Mouse (Mus musculus): ENCODE results near the gene Rftn1.

The Rftn1 gene

DNA sequence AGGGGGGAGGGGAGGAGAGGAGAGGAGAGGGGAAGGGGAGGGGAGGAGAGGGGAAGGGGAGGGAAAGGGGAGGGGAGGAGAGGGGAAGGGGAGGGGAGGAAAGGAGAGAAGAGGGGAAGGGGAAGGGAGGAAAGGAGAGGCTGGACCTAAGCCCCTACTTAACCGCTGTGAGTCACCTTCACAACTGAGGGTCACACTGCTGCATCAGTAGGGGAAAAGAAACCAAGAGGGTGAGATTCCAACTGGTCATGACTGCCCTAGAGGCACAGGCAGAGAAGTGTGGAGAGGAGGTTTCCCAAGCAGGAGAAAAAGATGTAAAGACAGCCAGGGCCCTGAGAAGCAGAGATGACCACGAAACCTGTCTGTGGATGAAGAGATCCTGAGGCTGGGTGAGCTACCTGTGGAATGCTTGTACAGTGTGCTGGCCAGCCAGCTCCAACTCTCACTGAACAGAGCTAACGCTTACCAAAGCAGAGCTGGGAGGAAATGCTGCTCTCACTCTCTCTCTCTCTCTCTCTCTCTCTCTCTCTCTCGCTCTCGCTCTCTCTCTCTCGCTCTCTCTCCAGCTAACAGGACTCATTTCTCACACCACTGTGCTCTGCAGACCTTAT, 19.4 kb downstream of the Rftn1 start:
- DNase-seq (ENCODE audit: low spot score) = no peak

DNA sequence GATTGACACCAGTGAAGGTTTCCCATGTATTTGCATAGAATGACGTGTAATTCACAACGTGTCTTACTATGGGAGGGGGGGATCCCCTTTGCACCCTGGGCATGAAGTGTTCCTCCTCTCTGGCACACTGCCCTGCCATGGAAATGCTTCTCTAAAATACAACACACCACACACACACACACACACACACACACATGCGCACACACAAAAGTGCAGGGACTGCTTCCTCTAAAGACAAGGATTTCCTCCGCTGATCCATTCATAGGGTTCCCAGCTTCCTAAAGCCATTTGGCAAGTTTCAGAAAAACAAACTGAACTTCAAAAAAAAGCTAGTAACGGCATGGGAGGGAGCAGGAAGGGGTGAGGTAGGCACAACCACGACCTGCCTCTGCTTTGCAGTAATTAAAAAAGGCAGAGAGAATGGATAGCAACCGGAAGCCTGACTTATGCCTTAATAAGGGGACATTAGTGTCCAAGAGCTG, 20.5 kb downstream of the Rftn1 start:
- DNase-seq (ENCODE audit: low spot score) = no peak

DNA sequence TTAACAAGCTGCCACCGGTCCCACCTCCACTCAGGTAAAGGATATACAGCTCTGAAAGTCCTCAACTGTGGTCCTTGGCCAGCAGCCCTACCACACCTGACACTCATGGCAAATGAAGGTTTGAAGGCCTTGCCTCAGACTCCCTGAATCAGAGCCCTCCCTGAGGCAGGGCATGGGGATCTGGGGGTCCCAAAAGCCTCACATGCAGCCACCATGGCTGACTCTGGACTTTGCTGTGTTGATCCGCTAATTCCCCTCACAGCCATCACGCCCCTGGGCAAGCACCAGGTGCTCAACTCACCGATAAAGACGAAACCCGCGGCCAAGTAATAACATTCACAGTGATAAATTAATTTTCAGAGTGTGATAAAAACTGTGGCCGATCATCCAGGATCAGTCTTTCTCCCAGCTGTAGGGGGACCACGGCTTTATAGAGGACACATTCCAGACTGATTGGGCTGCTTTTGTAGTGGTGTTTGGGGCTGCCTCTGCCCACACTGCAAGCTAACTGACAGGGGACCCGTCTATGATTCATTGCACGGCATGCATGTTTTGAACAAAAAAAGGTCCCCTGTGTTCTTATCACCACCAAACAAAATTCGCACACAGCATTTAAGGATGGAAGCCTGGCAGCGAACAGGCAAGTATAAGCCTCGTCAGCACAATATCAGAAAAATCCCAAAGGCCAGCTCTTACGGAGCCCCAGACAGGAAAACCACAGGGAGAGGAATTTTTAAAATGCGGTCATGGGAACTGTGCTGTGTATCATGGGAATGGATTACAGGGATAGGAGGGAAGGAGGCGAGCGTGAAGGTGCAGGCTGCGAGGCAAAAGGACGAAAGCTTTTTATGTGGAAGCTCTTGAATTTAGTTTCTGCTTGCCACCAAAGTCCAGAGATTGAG, 29.3 kb downstream of the Rftn1 start:
- DNase-seq (ENCODE audit: low spot score) = no peak

DNA sequence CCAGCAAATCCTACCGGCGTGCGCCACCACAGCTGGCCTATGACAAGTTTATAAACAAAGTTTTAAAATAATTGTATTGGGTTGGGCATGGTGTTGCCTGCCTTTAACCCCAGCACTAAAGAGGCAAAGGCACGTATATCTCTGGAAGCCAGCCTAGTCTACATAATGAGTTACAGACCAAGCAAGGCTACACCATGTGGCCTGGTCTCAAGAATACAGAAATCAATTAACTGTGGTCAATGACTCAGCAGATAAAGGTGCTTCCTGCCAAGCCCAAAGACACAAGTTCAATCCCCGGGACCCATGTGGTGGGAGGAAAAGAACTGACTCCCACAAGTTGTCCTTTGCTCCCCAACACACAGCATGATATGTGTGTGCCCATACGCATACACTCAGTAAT, 30.1 kb downstream of the Rftn1 start:
- no peak for DNase-seq (ENCODE audit: low spot score)

DNA sequence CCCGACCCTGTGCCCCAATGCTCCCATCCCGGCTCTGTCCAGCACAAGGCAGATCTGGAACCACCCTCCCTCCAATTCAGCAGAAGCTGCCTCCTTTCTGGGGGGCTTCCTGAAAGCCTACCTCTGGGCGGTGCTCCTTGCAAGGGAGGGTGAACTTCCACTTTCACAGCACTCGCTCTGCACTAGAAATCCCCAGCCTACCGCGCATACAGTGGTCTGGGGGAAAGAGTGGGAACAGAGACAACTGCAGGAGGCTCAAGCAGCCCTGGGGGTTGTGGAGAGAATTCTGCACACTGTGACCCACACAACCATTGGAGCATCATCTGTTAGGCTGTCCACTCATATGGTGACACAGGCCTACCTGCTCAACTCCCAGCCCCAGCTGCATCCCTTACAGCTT, 30.7 kb downstream of the Rftn1 start:
- no peak for DNase-seq (ENCODE audit: low spot score)

DNA sequence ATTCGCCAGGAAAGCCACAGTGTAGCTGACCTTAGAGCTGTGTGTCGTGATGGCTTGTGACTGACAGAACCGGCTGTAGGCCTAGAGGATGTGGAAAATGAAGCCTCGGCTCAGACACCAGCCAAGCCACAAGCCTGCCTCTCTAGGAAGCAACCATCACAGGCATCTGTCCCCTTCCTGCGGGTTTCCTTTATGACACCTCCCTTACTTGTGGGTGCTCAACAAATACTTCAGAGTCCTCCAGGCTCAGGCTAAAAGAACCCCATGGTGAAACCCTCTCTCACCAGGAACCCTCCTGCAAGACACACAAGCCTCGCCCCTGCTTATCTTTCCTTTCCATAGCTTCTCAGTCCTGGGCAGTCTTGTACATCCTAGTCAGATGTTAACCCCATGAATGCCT, 31.9 kb downstream of the Rftn1 start:
- no peak for DNase-seq (ENCODE audit: low spot score)

DNA sequence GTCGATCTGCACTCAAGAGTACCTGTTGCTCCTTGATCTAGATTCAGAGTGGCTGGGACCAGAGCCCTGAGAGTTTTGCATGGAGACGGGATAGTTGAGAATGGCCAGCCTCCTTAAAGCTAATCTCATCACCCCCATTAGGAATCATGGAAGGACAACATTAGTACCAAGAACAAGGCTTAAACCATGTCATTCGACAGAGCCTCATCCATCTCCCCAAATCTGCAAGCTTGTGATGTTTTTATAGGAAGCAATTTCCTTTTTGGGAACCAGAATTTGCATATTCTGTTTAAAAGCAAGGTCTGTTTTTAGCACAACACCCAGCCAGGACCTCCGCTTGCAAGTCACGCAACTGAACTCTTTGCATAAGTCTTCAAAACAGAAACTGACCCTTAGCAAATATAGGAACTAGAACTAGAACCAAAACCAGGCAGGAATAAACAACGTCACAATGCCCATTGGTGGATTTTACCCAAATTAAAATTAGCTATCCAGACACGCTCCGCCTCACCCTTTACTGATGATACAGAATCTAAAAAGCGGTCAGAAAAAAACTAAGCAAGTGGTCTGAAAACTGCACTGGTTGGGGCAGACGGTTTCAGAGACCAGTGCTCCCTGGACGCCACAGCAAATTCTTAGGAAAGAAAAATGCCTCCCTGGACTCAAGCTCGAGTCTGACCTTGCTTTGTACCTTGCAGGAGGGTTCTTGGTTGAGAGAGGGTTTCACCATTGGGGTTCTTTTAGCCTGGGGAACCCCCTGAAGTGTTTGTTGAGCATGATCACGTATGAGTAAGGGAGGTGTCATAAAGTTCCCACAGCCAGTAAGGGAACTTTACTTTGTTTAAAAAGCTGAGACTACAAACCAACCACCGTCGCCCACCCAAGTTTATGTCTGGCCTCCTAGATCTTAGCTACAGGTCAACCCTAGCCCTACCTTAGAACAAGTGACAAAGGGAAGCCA, 33.0 kb downstream of the Rftn1 start:
- DNase-seq (ENCODE audit: low spot score) = no peak

DNA sequence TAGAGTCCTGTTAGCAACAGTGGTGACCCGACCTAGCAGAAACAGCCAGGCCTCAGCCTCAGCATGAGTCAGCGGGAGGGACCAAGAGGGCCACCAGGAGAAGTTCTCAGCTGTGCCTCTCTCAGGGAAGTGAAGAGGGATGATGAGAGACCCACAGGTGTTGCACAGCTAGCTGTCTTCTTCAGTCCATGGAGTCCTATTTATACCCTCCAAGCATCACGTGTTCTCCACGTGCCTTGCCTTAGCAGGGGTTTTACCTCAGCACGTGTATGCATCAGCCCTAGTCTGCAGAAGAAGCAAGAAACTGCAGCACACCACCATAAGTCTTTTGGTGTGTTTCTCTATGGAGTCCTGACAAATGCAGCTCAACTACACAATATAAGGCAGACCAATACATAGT, 38.4 kb downstream of the Rftn1 start:
- DNase-seq (ENCODE audit: low spot score) = no peak

DNA sequence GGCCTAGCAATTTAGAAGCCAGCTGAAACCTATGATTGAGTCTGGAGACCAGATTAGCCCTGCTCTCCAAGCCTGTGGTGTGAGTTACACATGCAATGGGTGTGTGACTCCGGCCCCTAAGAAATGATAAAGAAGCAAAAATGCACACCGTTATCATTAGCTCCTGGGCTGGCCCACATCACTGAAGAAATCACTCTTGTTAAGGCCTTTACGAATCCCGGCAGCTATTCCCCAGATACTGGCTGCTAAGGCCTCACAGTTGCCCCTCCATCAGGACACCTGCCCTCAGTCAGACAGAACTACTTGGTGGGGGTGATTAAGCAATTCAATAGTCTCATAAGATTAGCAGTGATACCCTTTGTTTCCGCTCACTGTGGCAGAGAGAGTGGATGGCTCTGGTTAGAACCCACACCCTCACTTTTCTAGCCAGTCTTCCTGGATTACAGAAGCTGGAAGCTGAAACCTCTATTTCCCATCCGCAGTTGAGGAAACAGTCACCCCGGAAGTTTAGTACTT, 39.2 kb downstream of the Rftn1 start:
- DNase-seq (ENCODE audit: low spot score) = no peak

DNA sequence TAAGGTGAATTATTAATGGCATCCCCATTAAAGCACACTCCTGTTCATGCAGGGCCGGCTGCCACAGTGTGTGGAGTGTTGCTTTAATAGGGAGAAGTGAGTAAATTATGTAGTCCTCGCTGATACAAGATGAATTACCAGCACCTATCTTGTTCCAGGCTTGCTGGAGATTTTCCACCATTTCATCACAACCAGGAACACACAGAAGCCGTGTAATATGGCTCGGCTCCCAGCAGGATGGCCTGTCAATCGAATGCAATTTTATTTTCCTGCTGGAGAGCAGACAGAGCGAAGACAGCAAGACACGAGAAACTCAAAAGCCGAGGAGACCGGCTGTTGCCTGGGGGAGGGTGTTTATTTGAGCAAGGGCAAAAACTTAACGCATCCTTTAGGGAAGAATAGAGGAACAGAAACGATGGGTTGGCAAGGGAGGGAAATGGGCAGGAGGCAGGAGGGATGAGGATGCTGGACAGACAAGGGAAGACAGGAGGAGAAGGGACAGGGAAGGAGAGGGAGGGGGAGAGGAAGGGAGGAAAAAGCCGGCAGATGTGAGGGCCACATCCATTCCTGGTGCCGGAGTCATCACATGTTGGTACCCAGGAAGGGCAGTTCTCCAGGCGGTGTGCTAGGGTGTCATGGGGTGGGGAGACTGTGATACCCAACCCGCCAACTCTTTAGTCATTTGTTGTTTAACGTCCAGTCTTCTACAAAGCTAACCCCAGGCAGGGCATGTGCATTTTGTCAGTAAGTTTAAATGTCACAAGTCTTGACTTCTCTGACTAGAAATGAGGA, 39.9 kb downstream of the Rftn1 start:
- DNase-seq (ENCODE audit: low spot score) = no peak

DNA sequence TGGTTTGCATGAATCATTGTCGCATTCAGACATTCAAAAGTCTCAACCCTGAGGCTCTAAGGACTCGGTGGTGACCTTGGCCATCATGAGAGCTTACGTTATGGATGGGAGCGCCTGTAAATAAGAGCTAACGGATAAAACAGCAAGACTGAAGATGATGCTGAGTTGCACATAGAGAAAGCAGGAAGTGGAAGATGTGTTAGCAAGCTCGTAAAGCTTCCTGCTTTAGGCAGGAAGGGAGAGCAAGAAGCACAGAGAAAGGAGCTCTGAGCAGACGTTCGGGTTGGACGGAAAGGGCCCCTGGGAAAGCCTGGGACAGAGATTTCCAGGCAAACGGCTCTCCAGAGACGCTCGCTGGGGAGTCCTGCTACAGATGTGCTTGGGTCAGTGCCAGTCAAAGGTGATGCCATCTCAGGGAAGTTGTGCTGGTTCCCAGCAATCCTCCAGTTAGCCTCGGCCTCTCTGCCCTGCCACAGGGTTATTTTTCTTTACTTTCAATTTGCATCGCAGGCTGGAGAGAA, 40.7 kb downstream of the Rftn1 start:
- no peak for DNase-seq (ENCODE audit: low spot score)

DNA sequence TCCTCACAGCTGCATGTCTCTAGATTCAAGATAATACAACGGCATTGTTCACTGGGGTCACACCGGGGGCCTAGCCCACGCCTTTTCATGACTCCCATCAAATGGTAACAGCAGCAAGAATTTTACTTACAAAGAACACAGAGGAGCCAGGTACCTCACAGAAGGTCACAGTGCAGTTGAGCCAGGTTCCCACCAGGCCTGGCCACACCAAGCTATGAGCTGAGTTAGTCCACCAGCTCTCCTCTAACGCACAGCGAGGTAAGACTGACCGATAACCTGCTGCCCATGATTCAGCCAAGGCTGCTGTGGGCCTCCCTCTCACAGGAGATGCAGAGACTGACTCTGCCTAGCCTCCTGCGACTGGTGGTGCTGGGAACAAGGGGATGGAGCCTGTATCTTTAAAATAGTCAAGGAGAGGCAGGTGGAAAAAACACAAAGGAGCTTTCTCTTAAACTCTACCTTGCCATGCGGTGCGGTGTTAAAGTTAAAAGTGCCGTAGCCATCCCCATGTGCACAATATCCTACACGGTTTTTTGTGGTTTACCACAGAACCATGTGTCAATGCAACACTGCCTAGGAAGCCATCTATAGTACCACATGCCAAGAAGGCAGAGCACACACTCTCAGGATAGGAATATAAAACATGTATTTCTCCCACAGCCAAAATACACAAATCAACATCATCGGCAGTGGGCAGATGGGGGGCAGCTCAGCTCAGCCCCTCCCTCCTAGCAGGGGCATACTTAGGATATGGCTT, 42.5 kb downstream of the Rftn1 start:
- no peak for DNase-seq (ENCODE audit: low spot score)

DNA sequence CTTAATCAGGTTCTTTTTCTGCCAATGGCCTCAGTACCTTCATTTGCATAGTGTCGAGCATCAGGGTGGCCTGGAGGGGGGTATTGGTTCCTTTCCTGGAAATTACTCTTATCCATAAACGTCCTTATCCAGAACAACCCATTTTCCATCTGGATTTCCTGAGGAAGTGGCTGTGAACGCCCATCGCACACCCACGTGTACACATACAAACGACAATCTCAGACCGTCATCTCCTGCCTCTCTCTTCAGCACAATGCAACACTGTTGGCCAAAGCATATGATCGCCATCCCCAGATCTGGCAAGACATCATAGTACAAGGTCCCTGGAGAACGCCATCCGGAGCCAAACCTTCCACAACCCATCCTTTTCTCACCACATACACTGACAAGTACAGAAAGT, 47.1 kb downstream of the Rftn1 start:
- no peak for DNase-seq (ENCODE audit: low spot score)

DNA sequence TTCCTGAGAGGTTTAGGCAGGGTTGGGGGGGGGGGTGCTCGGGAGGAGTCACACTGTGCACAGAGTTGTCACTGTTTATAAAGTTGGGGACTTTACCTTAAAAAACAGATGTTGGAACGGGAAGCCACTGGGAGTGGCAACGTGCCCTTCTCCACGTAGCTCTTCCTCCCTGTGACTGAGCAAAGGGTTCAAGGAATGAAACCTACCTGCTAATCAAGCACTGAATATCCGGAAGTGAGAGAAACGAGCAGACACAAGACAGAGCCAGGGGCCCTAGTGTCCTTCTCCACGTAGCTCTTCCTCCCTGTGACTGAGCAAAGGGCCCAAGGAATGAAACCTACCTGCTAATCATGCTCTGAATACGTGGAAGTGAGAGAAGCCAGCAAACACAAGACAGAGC, 47.9 kb downstream of the Rftn1 start:
- no peak for DNase-seq (ENCODE audit: low spot score)

DNA sequence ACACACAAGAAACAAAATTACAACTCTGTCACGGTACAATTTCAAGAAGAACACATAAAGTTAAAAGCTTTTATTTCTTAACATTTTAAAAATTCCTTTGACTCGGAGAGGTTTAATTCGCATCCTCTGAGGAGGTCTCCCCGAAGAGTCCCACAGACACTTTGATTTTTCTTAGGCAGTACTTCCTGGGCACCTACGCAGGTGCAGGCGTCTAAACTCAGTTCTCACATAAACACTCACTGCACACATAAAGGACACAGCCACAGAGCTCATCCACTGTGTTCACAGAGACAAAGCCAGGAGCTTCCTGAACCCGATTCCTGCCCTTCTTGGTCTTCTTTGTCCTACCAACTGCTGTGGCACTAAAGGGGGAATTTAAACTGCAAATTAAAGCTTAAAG, 48.3 kb downstream of the Rftn1 start:
- no peak for DNase-seq (ENCODE audit: low spot score)

DNA sequence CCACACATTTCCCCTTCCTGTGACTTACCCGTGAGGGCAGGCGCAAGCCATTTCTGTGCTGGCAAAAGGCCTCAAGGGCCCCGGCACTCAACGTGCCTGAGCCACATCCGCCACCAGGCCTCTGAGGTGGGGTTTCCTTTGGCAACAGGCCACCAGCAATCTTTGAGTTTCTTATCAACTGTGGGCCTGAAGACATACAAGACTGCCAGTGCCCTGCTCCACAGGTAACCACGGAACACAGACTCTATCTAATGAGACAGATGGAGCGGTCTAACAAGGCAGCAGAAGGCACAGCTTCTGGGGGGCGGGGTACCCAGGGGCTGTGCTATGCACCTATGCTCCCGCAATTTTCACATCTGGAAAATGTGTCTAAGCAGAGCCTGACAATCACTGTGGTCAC, 54.4 kb downstream of the Rftn1 start:
- no peak for DNase-seq (ENCODE audit: low spot score)

DNA sequence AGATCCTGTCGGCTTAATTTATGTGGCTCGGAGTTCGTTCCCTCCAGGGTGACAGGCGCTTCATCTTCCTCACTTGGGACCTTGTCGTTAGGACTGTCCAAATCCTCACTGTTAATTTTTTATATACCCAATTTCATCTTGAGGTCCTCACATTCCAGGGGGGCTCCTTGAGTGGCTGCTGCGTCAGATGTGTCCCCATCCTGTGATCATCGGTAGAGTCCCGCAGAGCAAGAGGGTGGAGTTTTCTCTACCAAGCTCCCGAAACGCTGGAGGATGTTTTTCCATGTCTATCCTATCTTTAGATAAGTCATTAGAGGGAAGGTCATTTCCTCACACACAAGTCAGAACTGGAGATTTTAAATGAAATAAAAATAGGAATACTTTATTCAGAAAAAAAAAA, 55.0 kb downstream of the Rftn1 start:
- DNase-seq (ENCODE audit: low spot score) = no peak

DNA sequence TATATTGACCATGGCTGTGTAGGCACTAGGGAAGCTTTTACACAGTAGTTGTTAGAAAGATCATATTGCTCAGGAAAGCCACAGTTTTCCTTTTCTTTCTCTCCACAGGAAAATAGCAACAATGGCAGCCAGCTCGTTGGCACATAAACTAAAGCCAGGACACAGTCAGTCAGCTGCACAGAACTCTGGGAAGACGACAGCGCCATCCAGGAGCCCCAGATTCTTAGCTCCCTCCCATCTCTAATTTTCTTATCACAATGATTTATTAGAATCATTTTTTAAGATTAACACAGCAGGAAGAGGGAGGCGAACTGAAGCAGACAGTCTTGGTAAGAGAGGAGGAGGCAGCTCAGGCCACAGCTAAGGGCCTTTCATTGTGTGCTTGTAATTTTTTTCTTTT, 58.8 kb downstream of the Rftn1 start:
- no peak for DNase-seq (ENCODE audit: low spot score)

DNA sequence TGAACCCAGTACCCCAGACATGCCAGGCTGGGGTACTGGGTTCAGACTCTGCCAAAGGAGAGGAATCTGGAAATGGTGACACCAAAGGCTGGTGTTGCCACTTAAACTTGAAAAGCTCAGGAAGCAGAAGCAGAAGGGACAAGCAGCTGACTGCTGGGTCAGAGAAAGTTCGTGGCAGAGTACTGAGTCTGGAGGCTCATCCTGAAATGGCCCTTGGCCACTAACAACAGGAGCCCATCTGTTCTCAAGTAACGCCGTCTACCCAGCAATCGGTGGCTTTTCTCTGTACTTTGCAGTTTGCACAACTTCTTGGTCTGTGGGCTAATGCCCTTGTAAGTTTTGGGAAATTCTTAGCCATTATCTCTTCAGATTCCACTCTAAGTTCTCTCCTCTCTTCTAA, 60.1 kb downstream of the Rftn1 start:
- no peak for DNase-seq (ENCODE audit: low spot score)

DNA sequence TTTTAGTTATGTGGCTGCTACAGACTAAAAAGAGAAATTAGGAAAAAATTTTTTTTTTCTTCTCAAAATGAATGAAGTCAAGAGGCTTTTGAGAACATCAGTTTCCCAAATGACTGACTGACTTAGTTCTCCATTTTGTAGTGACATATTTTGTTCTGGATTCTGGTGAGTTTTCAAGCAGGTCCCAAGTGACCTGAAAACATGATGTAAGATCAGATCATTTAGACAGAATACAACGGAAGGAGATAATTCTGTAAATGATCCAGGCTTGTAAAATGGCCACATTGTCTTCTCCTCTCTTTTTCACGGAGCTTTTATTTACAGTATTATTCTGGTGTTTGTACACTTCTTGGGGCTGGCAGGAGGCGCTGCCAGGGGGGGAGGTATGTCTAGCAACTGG, 62.1 kb downstream of the Rftn1 start:
- DNase-seq (ENCODE audit: low spot score) = no peak
